Mouse (Mus musculus) G1E (cell line): ENCODE data around the gene Ralgps1.

Experiments
- CTCF ChIP-seq: IDR thresholded peaks from 2 replicates; pipeline ENCODE4 v1.5.1; 2012; ENCODE audit warnings: low read depth, low read length, inconsistent platforms, mixed read lengths
- GATA1 ChIP-seq: IDR thresholded peaks from 2 replicates; pipeline ENCODE4 v1.6.1; 2012; ENCODE audit warnings: borderline replicate concordance, low read length, inconsistent platforms, mixed read lengths
- POLR2AphosphoS5 ChIP-seq: IDR thresholded peaks from 2 replicates; pipeline ENCODE4 v1.6.1; 2012; ENCODE audit warnings: low read depth, low read length, inconsistent platforms; ENCODE audit not compliant: insufficient replicate concordance

- no peak for TF ChIP-seq CTCF
- no peak for TF ChIP-seq GATA1
- no peak for TF ChIP-seq POLR2AphosphoS5
Observed at GRCm38 (mm10) chr2:33084221-33084620, 287.1 kb downstream of the Ralgps1 start.
